Mouse (Mus musculus): ENCODE results near the gene Parg. TPM values are rescaled to one million over a fixed set of nuclear protein-coding genes. Genes with fewer than 3 reads are reported as not detected.
"Not testable (repeated sequence)": the region's sequence is repeated elsewhere in the genome, so short reads cannot be mapped to it uniquely, and the experiment has no call there.

Gene Parg
- polyA plus RNA-seq, 1 experiment from 2014 or later = 26.8 TPM

DNA sequence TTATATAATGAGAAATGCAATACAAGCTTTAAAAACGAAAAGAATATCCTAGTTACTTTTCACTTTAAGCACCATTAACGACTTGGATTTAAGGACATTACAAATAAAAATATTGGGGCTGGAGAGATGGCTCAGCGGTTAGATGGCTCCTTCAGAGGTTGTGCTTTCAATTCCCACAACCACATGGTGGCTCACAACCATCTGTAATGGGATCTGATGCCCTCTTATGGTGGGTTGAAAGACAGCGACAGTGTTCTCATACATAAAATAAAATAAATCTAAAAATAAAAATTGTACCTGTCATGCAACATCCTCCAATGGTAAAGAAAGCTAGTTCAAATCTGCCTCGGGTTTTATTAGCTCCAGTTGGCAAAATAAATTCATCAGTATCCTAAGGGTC lies 8.2 kb upstream of the Parg start:
- not testable (repeated sequence) for H3K27me3 ChIP-seq (replicated peaks; ENCODE audit: control insufficient read depth, insufficient read depth, low read length); H3K4me1 ChIP-seq (ENCODE audit: control insufficient read depth, insufficient read depth, low read depth, low read length); H3K9ac ChIP-seq (ENCODE audit: low read depth, low read length); H3K27ac ChIP-seq (ENCODE audit: low read depth, low read length); H3K4me2 ChIP-seq (ENCODE audit: low read length); ATAC-seq; H3K9me3 ChIP-seq (ENCODE audit: control insufficient read depth, low read length); H3K4me3 ChIP-seq (ENCODE audit: low read length)
- 81% methylated on average over 5 of the region's 5 CpGs for WGBS
- peaks cover 27% of the 10 kb centered on the region for H3K36me3 ChIP-seq (ENCODE audit: control insufficient read depth, insufficient read depth, low read length)

DNA sequence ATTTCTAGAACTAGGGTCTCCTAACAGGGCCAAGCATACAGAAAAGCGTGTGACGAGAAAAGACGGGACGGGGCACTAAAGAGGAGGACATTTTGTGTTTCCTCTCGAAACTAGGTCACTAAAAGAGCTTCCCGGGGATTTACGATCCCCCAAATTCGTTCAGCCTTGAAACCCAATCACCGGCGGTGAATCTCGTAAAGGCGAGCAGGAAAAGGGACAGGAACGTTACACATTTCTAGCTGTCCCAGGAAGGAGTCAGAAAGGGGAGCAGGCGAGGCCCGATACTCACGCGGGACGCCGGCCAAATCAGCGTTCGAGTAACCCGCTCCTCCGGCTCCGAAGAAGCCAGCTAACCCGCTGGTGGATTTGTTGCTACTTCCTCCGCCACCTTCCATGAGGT lies 395 bp upstream of the Parg start:
- Histone ChIP-seq H3K9me3 (ENCODE audit: control insufficient read depth, low read length) (no peaks in the 10 kb centered on the region), H3K36me3 (ENCODE audit: control insufficient read depth, insufficient read depth, low read length) (peaks cover 13% of the 10 kb centered on the region), H3K27ac (ENCODE audit: low read depth, low read length) (no peak overlapping the region), H3K9ac (ENCODE audit: low read depth, low read length) (peak overlapping the region; percentile 65), H3K4me3 (ENCODE audit: low read length) (peak overlapping the region; percentile 98), H3K4me2 (ENCODE audit: low read length) (peak overlapping the region; percentile 77), H3K27me3 (replicated peaks; ENCODE audit: control insufficient read depth, insufficient read depth, low read length) (no peaks in the 10 kb centered on the region), H3K4me1 (ENCODE audit: control insufficient read depth, insufficient read depth, low read depth, low read length) (peaks cover 25% of the 10 kb centered on the region)
- peak; percentile 60 for ATAC-seq
- WGBS = under 1% methylated on average over 25 of the region's 26 CpGs

DNA sequence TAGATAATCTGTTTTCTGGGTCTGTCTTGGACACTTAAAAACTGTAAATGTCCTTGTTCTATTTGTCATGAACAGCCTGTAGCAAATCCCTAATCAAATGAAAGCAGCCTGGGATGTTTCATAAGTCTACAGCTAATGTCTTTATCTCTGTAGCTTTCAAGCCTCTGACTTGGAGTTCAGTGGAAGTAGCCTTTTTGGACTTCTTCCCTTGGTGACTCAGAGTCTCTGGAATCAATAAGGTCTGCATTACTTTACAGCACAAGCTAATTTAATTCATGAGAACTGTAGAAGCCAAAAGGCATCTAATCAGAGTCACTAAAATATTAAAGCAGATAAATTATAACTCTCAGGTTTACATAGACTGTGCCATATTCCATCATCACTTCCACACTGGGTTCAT lies 24.9 kb downstream of the Parg start:
- no peak overlapping the region for H3K9ac ChIP-seq (ENCODE audit: low read depth, low read length)
- ATAC-seq = no peak
- no peak overlapping the region for H3K4me3 ChIP-seq (ENCODE audit: low read length)
- no peaks in the 10 kb centered on the region for H3K27me3 ChIP-seq (replicated peaks; ENCODE audit: control insufficient read depth, insufficient read depth, low read length)
- H3K27ac ChIP-seq (ENCODE audit: low read depth, low read length) = no peak overlapping the region
- peaks cover under 1% of the 10 kb centered on the region; the same call in 1 of the 2 replicates for H3K36me3 ChIP-seq (ENCODE audit: control insufficient read depth, insufficient read depth, low read length)
- H3K4me1 ChIP-seq (ENCODE audit: control insufficient read depth, insufficient read depth, low read depth, low read length) = no peaks in the 10 kb centered on the region
- no peak overlapping the region for H3K4me2 ChIP-seq (ENCODE audit: low read length)
- H3K9me3 ChIP-seq (ENCODE audit: control insufficient read depth, low read length) = no peaks in the 10 kb centered on the region

DNA sequence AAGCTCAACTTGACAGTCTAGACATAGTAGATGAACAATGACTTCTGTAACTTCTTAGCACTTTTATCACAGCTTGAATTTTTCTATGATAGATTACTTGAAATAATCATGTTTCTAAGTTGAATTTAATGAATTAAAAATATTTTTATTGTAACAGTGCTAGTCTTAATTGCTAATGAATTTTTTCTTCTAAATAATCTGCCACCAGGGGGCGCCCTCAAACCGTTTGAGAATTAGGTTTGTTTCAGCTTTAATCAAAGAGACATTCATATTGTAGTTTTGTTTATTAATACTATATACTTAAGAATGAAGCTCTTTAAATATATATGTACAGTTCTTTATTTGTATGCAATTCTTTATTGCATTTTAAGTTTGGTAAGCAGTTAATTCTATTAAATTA lies 27.2 kb downstream of the Parg start:
- no peaks in the 10 kb centered on the region for H3K9me3 ChIP-seq (ENCODE audit: control insufficient read depth, low read length)
- ATAC-seq = no peak
- no peak overlapping the region for H3K9ac ChIP-seq (ENCODE audit: low read depth, low read length)
- no peaks in the 10 kb centered on the region for H3K27me3 ChIP-seq (replicated peaks; ENCODE audit: control insufficient read depth, insufficient read depth, low read length)
- no peaks in the 10 kb centered on the region for H3K4me1 ChIP-seq (ENCODE audit: control insufficient read depth, insufficient read depth, low read depth, low read length)
- under 1% methylated on average over 2 of the region's 2 CpGs for WGBS
- H3K27ac ChIP-seq (ENCODE audit: low read depth, low read length) = no peak overlapping the region
- H3K4me2 ChIP-seq (ENCODE audit: low read length) = no peak overlapping the region
- no peak overlapping the region for H3K4me3 ChIP-seq (ENCODE audit: low read length)
- peaks cover 3% of the 10 kb centered on the region; the same call in 1 of the 2 replicates for H3K36me3 ChIP-seq (ENCODE audit: control insufficient read depth, insufficient read depth, low read length)

DNA sequence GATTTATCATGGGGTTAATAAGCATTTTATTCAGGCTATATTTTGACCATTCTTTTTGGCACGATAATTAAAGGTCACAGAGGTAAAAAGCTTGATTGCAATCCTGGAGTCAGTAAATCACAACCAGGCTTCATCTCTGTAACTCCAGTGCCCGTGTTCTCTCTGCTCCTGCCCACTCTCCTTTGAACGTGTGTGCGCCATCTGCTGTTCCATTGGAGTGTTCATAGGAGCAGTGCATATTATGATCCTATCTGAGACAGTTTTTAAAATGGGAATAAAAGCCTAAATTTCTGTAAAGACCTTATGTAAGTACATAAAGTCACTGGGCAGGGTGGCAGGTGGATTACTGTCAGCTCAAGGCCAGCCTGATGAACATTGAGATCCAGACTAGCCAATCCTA lies 40.7 kb downstream of the Parg start:
- Histone ChIP-seq H3K27ac (ENCODE audit: low read depth, low read length) (no peak overlapping the region), H3K4me3 (ENCODE audit: low read length) (no peak overlapping the region), H3K36me3 (ENCODE audit: control insufficient read depth, insufficient read depth, low read length) (peaks cover 10% of the 10 kb centered on the region; the same call in 1 of the 2 replicates), H3K27me3 (replicated peaks; ENCODE audit: control insufficient read depth, insufficient read depth, low read length) (no peaks in the 10 kb centered on the region), H3K9me3 (ENCODE audit: control insufficient read depth, low read length) (no peaks in the 10 kb centered on the region), H3K4me1 (ENCODE audit: control insufficient read depth, insufficient read depth, low read depth, low read length) (no peaks in the 10 kb centered on the region), H3K4me2 (ENCODE audit: low read length) (no peak overlapping the region), H3K9ac (ENCODE audit: low read depth, low read length) (no peak overlapping the region)
- 79% methylated on average over 4 of the region's 4 CpGs for WGBS
- no peak for ATAC-seq

DNA sequence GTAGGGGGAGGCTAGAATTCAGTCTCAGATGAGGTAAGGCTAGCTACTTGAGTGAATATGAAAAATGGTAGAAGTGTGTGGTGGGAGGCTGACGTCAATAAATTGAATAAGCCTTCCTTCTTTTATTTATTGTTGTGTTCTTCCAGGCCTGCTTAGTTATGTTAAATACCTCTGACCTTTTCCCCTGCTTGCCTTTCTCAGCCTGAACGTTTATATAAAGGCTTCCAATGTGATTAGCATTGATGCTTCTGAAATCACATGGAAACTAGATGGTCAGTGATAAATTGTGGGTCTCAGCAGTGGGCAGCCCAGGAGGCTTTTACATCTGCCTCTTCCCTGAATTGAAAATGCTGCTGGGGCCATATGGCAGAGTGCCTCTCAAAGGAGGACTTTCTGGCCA lies 44.3 kb downstream of the Parg start:
- peaks cover 6% of the 10 kb centered on the region; the same call in 1 of the 2 replicates for H3K36me3 ChIP-seq (ENCODE audit: control insufficient read depth, insufficient read depth, low read length)
- no peaks in the 10 kb centered on the region for H3K27me3 ChIP-seq (replicated peaks; ENCODE audit: control insufficient read depth, insufficient read depth, low read length)
- no peak overlapping the region for H3K4me2 ChIP-seq (ENCODE audit: low read length)
- no peaks in the 10 kb centered on the region for H3K4me1 ChIP-seq (ENCODE audit: control insufficient read depth, insufficient read depth, low read depth, low read length)
- H3K27ac ChIP-seq (ENCODE audit: low read depth, low read length) = no peak overlapping the region
- no peaks in the 10 kb centered on the region for H3K9me3 ChIP-seq (ENCODE audit: control insufficient read depth, low read length)
- no peak overlapping the region for H3K4me3 ChIP-seq (ENCODE audit: low read length)
- H3K9ac ChIP-seq (ENCODE audit: low read depth, low read length) = no peak overlapping the region
- ATAC-seq = no peak
- 14% methylated on average over 2 of the region's 2 CpGs for WGBS

DNA sequence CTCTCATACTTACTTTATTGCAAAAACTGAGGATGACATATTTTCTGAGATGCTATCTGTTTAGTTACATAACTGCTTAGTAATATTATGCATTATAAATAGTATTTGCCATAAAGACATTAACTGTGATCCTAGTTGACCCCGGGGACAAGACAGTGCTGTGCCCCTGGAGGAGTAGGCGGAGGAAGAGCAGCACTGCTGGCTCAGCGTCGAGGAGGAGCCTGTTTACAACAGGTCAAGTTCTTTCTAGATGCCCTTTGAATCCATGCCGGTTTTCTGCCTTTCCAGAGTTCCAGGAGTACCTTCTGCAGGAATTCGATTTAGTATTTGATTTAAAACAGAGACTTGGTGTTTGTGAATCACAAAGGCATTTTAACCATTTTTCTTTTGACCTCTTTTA lies 47.9 kb downstream of the Parg start:
- H3K27me3 ChIP-seq (replicated peaks; ENCODE audit: control insufficient read depth, insufficient read depth, low read length) = no peaks in the 10 kb centered on the region
- H3K36me3 ChIP-seq (ENCODE audit: control insufficient read depth, insufficient read depth, low read length) = 0 out of 2 replicates have a peak, but pooled peaks cover 5% of the 10 kb centered on the region
- no peaks in the 10 kb centered on the region for H3K4me1 ChIP-seq (ENCODE audit: control insufficient read depth, insufficient read depth, low read depth, low read length)
- no peak overlapping the region for H3K27ac ChIP-seq (ENCODE audit: low read depth, low read length)
- no peak overlapping the region for H3K4me3 ChIP-seq (ENCODE audit: low read length)
- H3K9ac ChIP-seq (ENCODE audit: low read depth, low read length) = no peak overlapping the region
- WGBS = 81% methylated on average over 6 of the region's 6 CpGs
- H3K9me3 ChIP-seq (ENCODE audit: control insufficient read depth, low read length) = no peaks in the 10 kb centered on the region
- ATAC-seq = no peak
- H3K4me2 ChIP-seq (ENCODE audit: low read length) = no peak overlapping the region

DNA sequence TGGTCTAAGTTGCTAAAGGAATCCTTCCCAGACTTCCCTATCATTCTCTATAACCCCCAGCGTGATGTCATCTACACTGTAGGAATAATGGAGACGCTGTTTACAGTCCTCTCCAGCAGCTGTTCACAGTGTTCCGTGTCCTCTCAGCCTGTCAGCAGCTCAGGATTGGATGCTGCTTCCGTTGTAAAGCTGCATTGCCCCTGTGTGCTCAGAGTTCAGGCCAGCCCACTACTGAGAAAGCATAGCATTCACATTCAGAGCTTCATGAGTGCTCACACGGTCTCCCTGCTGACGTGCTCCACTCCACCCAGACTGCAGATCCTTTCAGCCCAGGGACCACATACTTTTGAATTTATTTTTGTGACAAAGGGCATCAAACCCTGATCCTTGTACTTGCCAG lies 59.1 kb downstream of the Parg start:
- no peak overlapping the region for H3K27ac ChIP-seq (ENCODE audit: low read depth, low read length)
- H3K9ac ChIP-seq (ENCODE audit: low read depth, low read length) = no peak overlapping the region
- H3K4me1 ChIP-seq (ENCODE audit: control insufficient read depth, insufficient read depth, low read depth, low read length) = no peaks in the 10 kb centered on the region
- WGBS = 75% methylated on average over 6 of the region's 6 CpGs
- H3K4me3 ChIP-seq (ENCODE audit: low read length) = no peak overlapping the region
- no peaks in the 10 kb centered on the region for H3K9me3 ChIP-seq (ENCODE audit: control insufficient read depth, low read length)
- no peaks in the 10 kb centered on the region for H3K27me3 ChIP-seq (replicated peaks; ENCODE audit: control insufficient read depth, insufficient read depth, low read length)
- no peak overlapping the region for H3K4me2 ChIP-seq (ENCODE audit: low read length)
- no peak for ATAC-seq
- H3K36me3 ChIP-seq (ENCODE audit: control insufficient read depth, insufficient read depth, low read length) = peaks cover 10% of the 10 kb centered on the region

DNA sequence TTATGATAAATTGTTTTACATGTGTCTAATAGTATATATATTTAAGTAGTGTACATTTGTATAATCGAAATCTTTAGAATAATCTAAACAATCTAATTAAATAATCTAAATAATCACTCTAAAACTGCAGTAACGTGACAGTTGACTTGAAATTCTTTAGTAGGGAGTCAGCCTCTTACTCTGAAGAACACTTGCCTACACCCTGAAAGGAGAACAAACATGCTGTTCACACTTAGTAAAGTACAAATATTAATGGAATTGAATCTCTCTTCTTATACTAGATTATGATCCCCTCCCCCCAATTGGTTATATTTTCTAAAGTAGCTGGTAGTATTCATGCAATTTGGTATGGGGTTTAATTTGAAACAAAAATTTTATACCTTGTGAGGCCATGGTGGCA lies 60.0 kb downstream of the Parg start:
- 94% methylated on average over 2 of the region's 2 CpGs for WGBS
- H3K27ac ChIP-seq (ENCODE audit: low read depth, low read length) = no peak overlapping the region
- H3K36me3 ChIP-seq (ENCODE audit: control insufficient read depth, insufficient read depth, low read length) = peaks cover 10% of the 10 kb centered on the region
- no peak overlapping the region for H3K4me3 ChIP-seq (ENCODE audit: low read length)
- H3K9me3 ChIP-seq (ENCODE audit: control insufficient read depth, low read length) = no peaks in the 10 kb centered on the region
- H3K27me3 ChIP-seq (replicated peaks; ENCODE audit: control insufficient read depth, insufficient read depth, low read length) = no peaks in the 10 kb centered on the region
- no peak overlapping the region for H3K9ac ChIP-seq (ENCODE audit: low read depth, low read length)
- H3K4me1 ChIP-seq (ENCODE audit: control insufficient read depth, insufficient read depth, low read depth, low read length) = no peaks in the 10 kb centered on the region
- no peak for ATAC-seq
- H3K4me2 ChIP-seq (ENCODE audit: low read length) = no peak overlapping the region

DNA sequence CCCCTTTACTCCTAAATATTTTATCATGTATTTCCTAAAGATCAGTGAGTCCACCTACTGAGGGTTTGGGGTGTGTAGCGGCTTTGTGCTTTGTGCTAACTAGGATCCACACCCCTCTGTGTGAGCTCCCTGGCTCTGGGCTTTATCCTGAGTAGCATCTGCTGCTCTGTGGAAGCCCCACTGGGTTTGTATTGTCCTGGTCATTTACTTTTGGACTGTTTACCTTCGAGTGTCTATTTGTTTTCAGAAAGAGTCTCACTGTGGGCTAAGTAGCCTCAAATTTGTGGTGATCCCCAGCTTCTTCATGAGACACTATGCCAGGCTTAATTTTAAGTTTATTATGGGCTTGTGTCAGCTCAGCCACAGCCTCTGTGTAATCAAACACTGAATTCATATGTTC lies 67.2 kb downstream of the Parg start:
- Histone ChIP-seq H3K27ac (ENCODE audit: low read depth, low read length) (no peak overlapping the region), H3K27me3 (replicated peaks; ENCODE audit: control insufficient read depth, insufficient read depth, low read length) (no peaks in the 10 kb centered on the region), H3K9me3 (ENCODE audit: control insufficient read depth, low read length) (no peaks in the 10 kb centered on the region), H3K9ac (ENCODE audit: low read depth, low read length) (no peak overlapping the region), H3K4me1 (ENCODE audit: control insufficient read depth, insufficient read depth, low read depth, low read length) (no peaks in the 10 kb centered on the region), H3K36me3 (ENCODE audit: control insufficient read depth, insufficient read depth, low read length) (no peaks in the 10 kb centered on the region; the same call in 1 of the 2 replicates), H3K4me3 (ENCODE audit: low read length) (no peak overlapping the region), H3K4me2 (ENCODE audit: low read length) (no peak overlapping the region)
- WGBS = 51% methylated on average over 2 of the region's 2 CpGs
- ATAC-seq = no peak

Measured in hindbrain, embryonic 16.5 days (tissue).